Mouse (Mus musculus) ES-CJ7 (cell line): ENCODE data around the gene Ptprd.

ENCODE experiments used
- DNase-seq: peaks from one replicate; pipeline ENCODE4 v3.0.0; 2011; ENCODE audit warnings: low read depth, low spot score

Gene Ptprd

DNA sequence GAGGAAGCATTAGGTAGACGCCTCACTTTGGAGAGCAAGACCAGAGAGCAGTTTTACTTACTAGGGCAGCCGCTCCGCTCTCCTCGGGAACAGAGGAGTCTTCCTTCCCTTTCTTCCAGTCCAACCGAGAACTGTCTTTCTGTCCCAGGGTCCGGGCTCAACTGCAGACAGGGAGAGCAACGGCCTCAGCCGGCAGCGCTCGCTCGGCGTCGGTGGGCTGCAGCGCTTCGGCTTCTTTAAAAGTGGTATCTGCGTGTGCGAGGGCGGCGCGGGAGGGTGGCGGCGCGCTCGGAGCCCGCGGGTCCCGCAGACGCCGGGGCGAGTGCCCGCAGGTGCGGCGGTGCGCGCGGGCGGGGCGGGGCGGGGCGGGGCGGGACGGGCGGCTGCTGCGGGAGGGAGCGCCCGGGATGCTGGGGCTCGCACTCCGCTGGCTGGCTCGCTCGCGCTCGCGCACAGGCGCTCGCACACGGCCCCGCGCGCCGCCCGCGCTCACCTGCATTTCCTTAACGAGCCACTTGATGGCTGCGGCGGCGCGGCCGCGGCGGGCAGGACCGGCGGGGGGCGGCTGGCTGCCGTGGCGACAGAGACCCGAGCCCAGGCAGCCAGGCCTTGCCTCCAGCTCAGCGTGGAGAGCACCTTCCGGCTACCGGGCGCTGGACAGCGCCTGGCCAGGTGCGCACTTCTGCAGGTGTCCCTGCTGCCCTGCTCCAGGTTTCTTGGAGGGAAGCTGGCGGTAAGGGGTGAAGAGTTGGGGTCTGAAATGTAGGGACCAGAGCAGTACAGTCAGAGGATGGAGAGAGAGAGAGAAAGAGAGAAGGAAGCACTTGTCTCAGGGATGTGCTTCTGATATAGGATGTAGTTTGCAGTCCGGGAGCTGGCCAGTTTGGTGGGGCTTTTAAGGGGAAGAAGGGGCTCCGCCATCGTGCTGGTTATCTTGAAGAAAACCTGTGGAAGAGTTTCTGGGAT is at the start of gene Ptprd:
Gene Ptprd, minus strand, starts transcription at position 433 of the 966 bp plus-strand sequence.
- peak; percentile 34 for DNase-seq

DNA sequence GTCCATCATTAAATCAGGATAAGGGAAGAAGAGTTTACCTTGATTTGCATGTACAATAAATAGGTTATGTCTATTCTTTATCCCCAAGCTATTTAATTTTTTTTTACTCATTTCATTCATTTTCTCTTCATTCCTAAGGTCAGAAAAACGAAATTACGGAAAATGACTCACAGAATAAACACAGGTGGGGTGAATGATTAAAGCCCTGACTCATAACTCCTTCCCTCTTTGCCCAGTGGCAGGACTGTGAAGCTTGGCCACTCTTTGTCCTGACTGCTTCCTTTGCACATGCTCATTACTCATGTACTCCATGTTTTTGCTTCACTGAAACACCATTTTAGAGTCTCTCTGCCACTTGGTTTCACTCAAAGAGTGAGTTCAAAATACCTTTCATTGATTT is 24.1 kb upstream of the Ptprd start:
- no peak for DNase-seq

DNA sequence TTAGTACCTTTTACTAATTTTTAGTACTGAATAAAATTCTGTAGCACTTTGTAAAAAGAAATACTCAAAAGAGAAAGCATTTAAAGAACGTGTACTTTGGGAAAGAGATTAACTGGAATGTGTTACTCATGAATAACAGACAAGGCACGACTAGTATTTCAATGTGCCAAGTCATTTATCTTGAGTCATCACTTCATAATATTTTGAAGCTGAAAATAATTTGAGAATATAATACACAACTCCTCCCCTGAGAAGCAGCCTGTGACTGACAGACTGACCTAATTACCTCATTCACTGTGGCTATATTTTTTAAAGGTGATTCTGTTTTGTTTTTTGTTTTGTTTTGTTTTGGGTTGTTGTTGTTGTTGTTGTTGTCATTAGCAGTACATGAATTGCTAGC is 23.6 kb upstream of the Ptprd start:
- DNase-seq = no peak

DNA sequence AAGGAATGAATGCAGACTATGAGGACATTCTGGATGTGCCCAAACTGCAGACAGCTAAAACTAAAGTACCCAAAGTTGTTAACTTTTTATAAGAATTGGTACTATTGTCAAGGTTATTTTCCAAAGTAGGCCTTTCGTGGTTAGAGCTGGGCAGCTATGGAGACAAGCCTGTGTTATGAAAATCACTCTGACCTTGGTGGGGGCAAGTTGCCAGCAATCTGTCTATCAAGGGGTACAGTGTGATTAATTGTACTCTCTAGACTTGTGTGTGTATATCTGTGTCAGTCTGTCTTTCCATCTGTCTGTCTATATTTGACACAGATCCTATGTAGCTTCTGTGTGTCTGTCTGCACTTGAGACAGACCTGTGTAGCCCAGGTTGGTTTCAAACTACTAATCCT is 22.9 kb upstream of the Ptprd start:
- DNase-seq = no peak

DNA sequence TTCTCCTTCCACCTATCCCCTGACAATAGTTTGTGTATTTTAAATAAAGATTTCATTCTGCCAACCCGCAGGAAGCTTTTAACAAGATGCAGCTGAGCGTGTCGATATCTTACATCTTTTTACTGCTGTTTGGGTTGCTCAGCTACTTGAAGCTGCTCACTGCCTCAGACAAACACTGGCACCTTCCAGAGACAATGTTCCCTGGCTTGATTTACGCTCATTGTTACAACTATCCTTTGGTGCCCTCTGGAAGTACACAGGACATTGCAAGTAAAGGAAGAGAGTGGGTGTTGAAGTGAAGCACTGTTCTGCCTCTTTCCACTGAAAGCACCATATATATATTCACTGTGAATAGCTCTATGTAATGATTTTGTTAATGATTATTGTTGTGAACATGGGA is 2.2 kb upstream of the Ptprd start:
- DNase-seq = no peak

DNA sequence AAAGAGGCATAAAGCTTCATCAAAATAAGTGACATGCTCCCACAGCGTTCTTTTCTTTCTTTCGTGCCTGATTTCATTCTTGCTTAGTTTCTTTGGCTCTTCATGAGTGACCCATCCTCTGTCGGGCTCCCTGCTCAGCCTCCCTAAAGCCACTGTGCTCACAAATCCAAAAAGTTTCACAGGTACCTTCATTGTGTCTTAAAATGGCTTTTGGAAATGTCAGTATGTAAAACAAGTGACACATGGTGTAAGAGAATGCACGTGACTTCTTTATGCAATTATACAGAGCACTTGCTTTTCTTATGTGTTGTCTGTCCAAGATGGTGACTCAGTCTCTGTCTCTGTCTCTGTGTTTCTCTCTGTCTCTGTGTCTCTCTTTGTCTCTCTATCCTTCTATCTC is 1.2 kb upstream of the Ptprd start:
- no peak for DNase-seq

DNA sequence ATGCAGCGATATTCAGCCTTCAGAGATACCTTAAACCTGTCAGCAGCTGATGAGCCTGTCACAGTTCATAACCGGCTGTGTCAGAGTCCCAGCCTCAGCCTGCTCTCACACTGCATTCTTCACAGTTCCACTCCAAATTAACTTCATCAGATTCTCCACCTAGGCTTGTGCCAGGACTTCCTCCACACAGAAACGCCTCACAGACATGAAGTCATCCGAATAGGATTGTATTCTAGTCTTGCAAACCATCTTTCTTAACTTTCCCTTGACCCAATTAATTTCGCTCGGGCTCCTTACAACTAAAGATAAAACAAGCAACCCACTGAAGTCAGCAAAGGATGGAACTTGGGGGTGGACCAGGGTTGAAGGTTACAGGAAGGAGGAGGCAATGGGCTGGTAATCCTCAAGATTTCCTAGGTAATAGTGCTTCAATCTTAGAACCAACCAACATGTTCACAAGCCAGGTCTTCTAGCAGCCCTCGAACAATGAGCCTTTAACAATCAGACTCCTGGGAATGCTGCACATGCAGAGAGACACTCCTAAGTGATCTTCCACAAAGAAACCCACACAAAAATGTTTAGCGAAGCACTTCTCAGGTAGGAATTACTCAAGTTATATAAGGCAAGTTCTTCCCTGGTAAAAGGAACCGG is 758 bp downstream of the Ptprd start:
- no peak for DNase-seq

DNA sequence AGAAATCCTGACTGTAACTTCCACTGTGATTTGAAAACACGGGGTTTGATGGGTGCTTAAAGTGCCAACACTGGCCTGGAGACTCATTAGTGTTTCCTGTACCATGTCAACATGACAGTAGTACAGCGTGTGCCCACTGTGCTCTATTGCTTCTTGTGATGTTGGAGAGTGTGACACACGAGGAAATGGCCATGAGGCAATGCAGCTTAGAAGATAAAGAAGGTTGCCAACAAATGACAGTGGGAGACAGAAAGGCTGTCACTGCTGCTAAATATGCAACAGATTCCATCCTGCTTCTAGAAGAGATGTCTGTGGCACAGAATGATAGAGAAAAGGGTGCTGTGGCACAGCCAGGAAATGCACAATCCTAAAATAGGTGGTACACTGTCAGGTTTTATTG is 6.7 kb downstream of the Ptprd start:
- no peak for DNase-seq

DNA sequence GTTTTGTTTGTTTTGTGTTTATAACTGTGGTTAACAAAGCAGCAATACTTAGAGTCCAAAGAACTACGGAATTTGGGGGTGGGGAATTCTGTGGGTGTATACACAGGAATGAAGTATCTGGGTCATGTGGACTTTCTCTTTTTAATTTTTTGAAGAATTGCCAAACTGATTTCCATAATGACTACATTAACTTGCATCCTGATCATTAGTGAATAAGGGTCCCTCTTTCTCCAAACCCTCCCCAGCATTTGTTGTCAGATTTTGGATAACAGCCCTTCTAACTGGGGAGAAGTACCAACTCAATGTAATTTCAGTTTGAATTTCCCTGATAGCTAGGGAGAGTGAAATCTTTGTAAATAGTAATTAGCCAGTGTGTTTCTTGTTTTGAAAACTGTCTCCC is 43.3 kb downstream of the Ptprd start:
- no peak for DNase-seq

DNA sequence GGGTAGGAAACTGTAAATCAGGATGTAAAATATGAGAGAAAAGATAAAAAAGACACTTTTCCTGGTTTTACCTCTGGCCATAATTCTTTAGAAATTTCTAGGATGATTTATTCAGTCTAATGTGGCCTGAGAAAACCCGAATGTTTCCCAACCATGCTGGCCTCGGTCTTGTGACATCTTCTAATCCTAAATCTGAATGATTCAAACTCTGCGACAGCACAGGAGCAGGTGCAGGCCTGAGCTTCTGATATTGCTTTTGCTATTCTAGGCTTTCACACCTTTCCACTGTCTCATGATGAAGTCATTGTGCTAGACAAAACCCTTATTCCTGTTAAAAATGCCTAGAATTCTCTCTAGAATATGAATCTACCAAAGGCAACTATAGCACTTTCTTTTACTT is 51.3 kb downstream of the Ptprd start:
- no peak for DNase-seq

DNA sequence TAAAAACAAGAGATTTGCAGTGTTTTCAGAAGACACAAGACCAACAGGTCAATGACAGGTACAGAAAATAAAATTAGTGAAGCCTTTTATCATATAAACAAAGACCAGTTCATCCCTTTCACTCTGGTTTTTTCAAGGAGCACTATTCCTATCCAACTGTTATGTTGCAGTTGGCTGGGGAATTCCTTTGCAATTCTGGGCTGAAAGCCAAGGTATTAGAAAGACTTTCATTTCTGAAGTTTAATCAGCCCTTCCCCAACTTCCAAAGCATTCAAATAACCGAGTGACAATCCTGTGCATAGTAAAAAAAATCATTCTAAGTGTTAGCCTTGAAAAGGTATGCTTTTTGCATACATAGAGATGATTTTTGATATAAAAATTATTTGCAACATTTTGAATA is 61.2 kb downstream of the Ptprd start:
- DNase-seq = no peak

DNA sequence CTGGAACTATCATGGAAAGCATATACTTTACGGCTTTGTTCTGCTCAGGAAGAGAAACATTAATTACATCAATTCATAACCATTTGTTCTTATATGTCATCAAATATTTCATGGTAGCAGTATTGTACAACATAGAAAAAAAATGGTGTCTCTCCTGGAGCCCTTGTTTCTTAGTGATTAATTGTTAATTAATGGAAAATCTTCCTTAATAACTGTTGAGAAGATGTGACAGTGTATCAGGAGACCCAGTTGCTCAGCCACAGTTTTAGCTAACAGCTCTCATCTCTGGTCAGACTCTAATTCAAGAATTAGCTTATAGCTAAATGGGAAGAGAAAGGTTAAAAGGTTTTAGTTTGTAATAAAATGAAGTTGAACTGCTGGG is 69.0 kb downstream of the Ptprd start:
- DNase-seq = no peak

DNA sequence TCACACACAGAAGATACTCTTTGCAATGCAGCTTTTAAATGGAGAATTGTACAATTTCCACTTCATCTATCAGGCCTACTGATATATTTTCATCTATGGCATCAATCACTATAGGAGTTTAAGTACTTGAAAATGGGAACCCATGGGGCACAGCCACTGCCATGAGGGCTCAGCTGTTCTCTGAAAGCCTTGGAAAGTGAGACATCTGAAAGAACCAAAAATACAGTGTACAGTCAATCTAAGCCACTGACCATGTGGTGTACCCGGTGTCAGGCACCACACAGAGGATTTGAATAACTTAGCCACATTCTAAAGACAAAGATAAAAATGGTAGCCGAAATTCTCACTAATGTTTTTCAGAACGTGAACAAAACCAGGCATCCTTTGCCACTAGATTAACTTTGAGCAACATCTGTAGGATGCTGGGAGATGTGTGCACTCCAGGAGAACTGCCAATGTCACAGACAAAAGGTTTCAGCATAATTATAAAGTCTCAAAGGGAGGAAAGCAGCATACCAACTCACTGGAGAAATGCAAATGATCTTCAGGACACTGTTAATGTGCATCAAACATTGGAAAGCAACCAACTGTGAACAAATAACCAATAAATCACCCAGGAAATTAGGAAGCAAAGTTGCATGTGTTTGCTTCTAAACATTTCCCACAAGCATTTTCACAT is 69.5 kb downstream of the Ptprd start:
- no peak for DNase-seq

DNA sequence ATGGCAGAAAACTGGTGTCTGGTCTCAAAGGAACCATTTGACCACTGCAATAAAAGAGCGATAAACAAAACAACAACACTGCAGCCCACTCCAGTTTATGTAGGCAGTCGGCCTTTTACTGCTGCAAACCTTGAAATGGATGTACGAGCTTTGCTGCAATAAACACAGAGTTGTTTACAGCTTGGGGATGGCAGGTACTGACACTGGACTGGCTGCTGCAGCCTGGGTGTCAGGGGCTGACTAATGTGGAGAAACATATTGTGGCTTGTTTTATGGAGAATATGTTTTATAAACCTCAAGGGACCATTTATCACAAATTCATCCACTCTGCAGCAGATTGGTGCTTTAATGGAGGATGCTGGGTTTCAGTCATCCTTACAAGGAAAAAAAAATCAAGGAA is 100.9 kb downstream of the Ptprd start:
- DNase-seq = no peak

DNA sequence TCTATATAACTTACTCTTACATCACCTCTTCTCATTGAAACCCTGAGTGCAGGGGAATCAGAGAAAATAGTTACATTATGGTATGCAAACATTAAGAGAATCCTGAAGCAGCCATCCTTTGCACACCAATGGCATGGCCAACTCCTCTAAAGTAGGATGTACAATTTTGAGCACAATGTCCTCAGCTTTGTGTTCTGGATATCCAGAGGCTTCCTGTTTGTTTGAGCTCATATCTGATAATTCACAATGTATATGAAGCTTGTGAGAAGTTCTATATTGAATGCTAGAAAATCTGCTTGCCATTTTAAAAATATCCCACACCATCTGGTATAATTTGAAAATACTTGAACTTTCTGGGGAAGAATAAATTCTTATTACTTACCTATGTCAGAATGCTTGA is 114.2 kb downstream of the Ptprd start:
- DNase-seq = no peak

DNA sequence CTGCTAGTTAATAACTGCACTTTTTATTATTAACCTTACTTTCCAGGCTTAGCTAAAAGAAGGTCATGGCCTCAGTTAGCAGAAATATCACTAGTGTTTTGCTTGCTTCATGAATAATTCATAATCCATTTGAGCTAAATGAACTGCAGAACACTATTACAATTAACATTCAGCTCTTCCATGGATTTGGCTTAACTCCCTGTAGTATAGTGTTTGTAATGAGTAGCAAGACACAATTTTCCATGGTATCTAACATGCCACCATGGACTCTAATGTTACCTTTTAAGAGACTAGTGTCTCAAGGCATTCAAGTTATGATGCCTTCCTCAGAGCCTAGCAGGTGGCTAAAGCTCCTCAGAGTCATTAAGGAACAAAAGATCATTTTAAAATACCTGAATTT is 129.0 kb downstream of the Ptprd start:
- no peak for DNase-seq

DNA sequence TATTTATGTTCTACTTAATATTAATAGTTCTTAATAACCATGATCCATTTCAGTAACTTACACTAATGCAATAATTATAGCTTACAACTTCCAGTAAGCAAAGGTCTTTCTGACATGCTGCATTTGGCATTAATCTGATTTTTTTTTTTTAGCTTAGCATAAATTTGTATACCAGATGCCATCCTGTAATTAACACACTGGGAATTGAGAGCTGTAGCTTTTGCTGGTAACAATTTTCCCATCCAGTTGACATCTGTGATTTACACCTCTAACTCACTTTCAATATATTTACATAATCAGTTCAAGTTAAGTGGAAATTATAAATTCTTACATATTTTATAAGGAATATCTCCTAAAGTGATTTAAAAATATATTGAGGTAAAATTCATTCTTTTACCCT is 134.3 kb downstream of the Ptprd start:
- no peak for DNase-seq

DNA sequence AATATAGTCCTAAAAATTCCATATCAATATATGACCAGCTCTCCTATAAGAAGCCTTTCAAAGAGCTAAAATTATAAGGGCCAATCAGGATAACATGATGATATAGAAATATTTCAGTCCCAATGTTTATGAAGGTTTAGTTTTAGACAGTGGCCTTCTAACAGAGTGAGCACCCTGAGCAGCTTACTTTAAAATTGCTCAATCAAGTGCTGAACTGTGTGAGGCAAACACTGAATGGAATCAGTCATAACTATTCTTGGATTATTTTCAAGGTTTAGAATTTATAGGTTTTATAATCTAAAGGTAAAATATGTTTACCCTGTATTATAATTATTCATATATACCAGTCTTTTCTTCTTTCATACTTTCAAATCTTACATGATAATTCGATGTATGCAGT is 134.7 kb downstream of the Ptprd start:
- DNase-seq = no peak

DNA sequence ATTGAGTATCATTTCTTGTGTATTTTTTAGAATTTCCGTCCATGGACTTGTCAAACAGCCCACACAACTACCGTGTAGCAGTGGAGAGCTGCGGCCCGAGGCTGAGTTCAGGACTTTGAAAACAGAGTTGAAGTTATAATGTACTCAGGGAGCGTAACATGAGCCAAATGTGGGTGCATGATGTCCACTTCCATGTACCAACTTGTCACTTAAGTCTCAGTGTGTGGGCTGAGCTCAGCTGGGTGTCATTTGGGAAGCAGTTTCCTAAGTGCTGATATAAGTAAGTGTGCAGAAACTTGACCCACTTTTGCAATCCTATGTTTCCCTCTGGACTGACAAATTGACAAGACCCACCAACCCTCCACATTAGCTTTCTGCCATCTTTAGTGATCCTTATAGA is 173.4 kb downstream of the Ptprd start:
- DNase-seq = no peak

DNA sequence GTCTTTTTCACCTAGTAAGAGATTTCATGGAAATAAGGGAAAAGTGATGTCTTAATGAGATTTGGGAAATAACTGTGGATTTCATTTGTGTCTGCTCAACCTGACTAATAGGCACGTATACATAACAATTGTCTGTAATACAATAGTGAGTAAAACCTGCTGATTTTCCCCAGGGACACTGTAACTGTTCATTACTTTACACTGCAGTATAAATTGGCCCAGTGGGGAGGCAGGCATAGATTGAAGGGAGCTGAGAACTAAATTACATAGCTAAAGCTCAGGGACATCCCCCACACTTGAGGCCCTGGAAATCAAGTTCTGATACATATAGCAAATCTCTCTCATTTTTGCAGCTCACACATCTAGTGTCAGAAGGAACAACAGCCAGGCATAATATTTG is 209.7 kb downstream of the Ptprd start:
- no peak for DNase-seq

DNA sequence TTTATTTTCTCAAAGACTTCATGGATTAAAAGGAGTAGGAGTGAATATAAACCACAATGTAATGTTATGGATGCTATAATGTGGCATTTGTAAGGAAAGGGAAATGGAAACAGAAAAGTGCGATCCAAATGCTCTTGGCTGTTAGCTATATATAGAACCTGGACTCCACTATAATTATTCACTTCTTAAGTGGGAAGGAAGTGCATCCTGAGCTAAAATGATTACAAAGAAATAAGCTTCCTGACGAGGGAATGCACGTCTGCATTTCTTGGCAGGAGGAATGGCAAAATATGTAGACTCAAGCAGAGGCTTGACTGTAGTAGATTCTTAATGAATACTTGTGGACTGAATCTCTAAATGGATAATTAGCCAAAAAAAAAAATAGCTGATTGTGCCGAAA is 219.1 kb downstream of the Ptprd start:
- no peak for DNase-seq

DNA sequence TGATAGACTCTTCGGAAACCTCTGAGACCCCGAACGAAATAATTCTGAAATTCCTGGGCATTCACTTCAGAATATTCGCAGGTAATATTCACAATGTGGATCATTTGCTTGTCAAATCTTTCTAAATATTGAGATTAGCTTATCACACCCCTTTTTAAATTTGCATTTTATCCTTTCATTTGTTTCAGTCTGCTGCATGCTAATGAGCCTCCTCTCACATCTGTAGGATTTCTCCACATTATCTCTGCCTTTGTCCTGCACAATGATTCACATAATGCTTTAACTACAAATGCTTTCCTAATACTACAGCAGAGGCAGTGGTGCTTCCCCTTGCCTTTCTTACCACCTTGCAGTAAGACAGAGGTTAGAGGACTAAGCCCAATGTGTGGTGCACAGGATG is 229.7 kb downstream of the Ptprd start:
- no peak for DNase-seq

DNA sequence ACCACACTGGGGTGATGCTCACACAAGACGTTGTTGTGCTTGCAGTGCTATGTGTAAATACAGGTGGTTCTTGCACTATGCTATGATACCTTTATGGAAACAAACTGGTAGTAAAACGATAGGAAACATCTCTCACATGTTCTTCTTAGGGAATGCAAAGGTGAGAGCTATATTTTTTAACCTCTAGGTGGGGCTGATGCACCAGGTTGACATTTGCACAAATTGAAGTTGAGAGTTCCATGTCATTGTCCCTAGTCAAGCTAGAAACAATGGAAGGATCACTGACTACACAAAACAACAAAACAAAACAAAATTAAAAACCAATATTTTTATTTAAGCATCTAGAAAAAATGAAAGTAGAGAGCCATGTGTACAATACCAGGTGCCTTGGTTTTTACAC is 250.1 kb downstream of the Ptprd start:
- DNase-seq = peak; percentile 15
